Mouse (Mus musculus): ENCODE data around the gene Cntn5.

Gene Cntn5

GRCm38 (mm10) chr9:10904616-10905363, at the start of gene Cntn5:
Gene Cntn5, minus strand, starts transcription at chr9:10904775.
- CTCF ChIA-PET = no interaction called here

GRCm38 (mm10) chr9:10950470-10950869, 45.9 kb upstream of the Cntn5 start:
- CTCF ChIA-PET = no interaction called here

GRCm38 (mm10) chr9:10909573-10909972, 5.0 kb upstream of the Cntn5 start:
- CTCF ChIA-PET = no interaction called here

GRCm38 (mm10) chr9:10905696-10906095, 1.1 kb upstream of the Cntn5 start:
- CTCF ChIA-PET = no interaction called here

DNA sequence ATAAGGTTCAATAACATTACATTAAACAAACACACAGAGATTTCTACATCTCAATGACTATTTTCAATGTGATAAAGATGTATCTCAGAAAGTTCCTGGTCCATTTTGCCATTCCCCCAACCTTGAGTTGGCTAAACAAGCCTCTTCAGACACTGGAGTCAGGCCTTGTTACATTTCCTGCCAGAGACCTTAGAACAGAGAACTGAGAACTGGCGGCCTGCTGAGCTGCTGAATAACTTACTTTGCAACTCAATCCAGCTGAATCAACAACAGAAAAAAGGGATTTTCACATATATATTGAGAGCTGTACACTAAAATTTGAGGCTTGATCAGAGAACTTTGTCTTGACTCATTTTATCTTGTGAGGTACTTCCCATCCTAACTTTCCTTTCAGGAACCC, 24.8 kb downstream of the Cntn5 start:
- CTCF ChIA-PET = no interaction called here

GRCm38 (mm10) chr9:10873881-10874280, 30.7 kb downstream of the Cntn5 start:
- CTCF ChIA-PET = no interaction called here

GRCm38 (mm10) chr9:10856204-10856892, 48.2 kb downstream of the Cntn5 start:
- CTCF ChIA-PET = no interaction called here

DNA sequence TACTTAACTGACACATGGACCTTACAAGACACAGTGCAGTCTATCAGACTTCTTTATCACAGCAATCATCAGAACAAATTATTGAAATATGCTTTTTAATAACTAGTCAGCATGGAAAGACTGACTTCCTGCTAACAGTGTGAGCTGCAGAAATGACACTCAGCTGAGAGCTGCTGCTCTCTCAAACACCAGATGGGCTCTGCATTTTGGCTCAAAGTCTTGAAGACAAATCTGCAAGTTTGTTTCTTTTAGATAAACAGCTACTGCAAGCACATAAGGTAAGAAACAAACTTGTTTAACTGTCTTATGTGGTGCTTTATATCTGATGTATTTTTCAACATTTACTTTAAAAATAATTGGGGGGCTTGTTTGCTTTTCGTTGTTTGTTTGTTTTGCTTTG, 87.9 kb downstream of the Cntn5 start:
- CTCF ChIA-PET = no interaction called here

DNA sequence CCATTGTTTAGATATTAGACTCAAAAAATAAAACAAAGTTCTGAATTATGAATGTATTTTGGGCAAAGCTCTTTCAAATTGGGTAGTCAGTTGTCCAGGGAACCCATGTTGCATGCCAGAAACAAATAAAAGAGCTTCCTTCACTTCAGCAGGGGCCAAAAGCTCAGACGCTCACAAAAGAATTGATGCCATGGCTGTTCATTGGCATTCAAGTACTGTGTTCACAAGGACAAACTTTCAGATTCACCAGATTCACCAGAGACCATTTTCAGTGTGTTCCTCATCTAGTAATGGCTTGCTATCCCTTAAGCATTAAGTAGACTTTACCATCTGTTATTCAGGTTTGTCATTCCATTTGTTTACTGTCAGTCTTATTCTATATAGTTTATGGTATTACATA, 107.4 kb downstream of the Cntn5 start:
- CTCF ChIA-PET = no interaction called here

DNA sequence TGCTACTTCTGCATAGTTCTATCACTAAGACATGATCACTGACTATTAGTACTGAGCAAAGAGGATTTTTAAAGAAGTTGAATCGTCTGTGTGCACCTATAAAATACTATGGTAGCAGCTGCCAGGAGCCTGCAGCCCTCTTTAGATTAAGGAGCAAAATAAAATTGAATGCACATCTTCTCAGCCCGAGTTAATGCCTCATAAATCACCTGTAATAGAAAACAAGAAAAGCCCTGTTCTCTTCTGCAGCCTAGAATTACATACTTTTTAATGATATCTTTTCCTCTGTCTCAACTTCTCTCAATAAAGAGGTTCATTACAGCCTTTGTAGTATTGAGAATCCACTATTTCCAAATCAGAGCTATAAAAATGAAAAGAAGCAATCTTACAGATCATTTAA, 109.5 kb downstream of the Cntn5 start:
- CTCF ChIA-PET = interaction anchor here (0.6 kb wide), 1 partner anchor 944 kb away, joined by 4 read pairs; no protein-coding TSS in a partner anchor

DNA sequence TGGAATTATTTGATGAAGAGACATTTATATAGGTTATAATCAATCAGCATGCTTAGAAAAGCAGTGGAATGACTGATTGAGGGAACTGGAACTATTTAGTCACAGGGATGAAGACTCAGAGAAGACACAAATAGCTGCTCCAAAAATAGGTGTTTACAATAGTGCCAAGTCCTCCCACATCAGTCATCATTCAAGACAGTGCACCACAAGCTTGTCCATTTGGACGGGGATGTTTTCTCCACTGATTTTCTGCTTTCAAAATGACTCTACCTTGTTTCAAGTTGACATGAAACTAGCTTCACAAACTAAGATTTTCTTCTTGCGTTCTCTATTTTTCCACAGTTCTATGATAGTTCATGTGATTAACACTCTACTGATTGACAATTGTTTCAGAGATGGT, 172.7 kb downstream of the Cntn5 start:
- CTCF ChIA-PET = no interaction called here

- CTCF ChIA-PET = no interaction called here
These were observed 180.4 kb downstream of the Cntn5 start for GRCm38 (mm10) chr9:10724191-10724590.

DNA sequence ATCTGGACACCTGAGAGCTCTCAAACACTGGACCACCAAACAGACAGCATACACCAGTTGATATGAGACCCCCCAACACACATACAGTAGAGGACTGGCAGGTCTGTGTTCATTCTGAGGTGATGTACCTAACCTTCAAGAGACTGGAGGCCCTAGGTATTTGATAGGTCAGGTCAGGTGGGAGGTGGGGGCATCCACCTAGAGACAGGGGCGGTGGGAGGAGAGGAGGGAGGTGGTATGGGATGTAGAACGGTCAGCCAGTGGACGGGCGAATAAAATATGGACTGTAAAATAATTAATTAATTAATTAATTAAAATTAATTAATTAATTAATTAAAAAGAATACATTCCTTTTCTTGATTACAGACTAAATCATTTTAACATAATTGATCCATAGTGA, 182.5 kb downstream of the Cntn5 start:
- CTCF ChIA-PET = no interaction called here

- CTCF ChIA-PET = no interaction called here
These were observed 185.6 kb downstream of the Cntn5 start for GRCm38 (mm10) chr9:10718986-10719385.

GRCm38 (mm10) chr9:10713641-10714040, 190.9 kb downstream of the Cntn5 start:
- CTCF ChIA-PET = no interaction called here

GRCm38 (mm10) chr9:10681646-10682045, 222.9 kb downstream of the Cntn5 start:
- CTCF ChIA-PET = no interaction called here

DNA sequence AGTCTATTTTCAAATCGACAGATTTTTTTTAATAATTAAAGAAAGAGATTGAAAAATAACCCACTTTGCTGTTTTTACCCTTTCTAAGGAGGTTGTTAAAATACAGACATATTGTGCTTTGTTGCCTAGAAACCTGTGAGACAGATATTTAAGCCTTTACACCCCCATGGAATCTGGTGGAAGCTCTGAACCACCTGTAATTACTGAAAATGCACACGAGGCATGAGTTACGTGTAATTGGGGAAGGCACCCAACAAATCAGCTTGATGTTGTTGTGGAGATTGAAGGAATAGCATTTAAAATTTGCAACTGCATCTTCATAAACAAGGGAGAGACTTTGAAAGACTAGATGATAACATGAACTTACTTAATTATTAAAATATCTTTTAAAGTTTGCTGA, 223.4 kb downstream of the Cntn5 start:
- CTCF ChIA-PET = no interaction called here

DNA sequence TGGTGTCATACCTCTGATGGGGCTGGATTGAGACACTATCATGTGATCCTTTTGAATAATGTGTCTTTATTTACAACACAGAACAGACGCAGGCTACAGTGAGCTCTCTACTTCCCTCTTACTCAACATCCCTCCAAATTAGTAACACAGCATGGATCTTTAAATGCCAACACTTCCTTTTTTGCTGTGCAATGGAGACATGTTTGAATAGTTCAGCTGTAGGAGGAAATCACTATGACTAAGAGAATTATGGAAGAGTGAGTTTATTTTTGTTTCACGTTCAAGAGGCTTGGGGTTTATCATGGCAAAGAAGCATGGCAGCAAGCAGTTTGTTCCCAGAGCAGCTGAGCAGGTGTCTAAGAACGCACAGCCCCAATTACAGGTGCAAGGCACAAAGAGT, 235.9 kb downstream of the Cntn5 start:
- CTCF ChIA-PET = no interaction called here

- CTCF ChIA-PET = no interaction called here
These were observed 237.1 kb downstream of the Cntn5 start for GRCm38 (mm10) chr9:10667438-10667837.

GRCm38 (mm10) chr9:10665756-10666155, 238.8 kb downstream of the Cntn5 start:
- CTCF ChIA-PET = no interaction called here

DNA sequence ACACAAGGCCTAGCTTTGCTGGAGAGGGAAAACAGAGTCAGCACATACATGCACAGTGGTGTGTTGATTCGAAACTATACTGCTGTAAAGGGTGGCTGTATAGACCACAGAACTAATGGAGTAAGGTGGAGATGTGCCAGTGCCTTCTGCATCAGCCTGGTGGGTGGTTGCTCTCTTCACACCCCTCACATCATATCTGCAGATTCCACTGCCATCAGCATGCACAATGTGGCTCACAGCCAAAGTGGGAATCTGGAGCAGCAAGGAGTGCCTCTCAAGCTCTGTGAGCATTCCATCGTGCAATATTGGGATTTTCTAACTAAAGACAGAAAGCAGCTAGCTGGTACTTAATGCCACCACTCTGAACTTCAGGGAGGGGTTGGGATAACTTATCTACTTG, 241.5 kb downstream of the Cntn5 start:
- CTCF ChIA-PET = no interaction called here

GRCm38 (mm10) chr9:10659478-10659877, 245.1 kb downstream of the Cntn5 start:
- CTCF ChIA-PET = no interaction called here

DNA sequence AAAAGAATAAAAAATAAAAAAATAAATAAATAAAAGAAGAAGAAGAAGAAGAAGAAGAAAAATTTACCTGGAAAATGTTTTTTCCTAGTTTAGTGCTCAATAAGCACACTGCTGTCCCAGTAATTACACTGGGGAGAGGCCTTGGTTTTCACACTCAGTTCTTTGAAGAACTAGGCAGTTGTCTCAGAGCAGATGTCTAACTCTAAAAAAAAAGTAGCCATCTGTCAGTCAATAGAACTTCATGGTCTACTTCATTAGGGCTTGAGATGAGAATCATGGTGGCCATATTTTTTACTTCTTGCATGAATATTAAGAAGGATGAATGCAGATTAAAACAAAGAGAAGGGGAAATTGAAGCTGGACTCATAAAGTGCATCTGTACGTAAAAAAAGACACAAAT, 246.5 kb downstream of the Cntn5 start:
- CTCF ChIA-PET = no interaction called here
